Mouse (Mus musculus) heart, embryonic 16.5 days (tissue): ENCODE data around the gene Aven. TPM values are rescaled to one million over a fixed set of nuclear protein-coding genes. Genes with fewer than 3 reads are reported as not detected.

Experiments
- microRNA-seq: library from miRNA; unstranded; fragments of <30 nt; microRNA quantifications from one replicate; pipeline ENCODE4, GENCODE M21; 2017
- polyA plus RNA-seq: library from polyadenylated mRNA; unstranded; fragments of >200 nt; fragmentation: Nextera tagmentation; extraction: Ambion mirVana; gene quantifications from 2 replicates; pipeline ENCODE4 v1.2.1, GENCODE M21; 2015

Gene Aven
- polyA plus RNA-seq, 1 experiment from 2014 or later, result 4.0 TPM

Small RNA genes lying within 50 kb of the gene (microRNA-seq; reads per million reads assigned to microRNA genes)
- gene Gm44374, result not detected

Other genes starting within 250 kb of the Aven start
- not detected in 2 replicates for gene Nutm1, start 233.7 kb upstream of the Aven start, polyA plus RNA-seq
- gene Nop10, start 231.0 kb upstream of the Aven start, polyA plus RNA-seq, result 164 and 169 TPM in 2 replicates
- gene Slc12a6, start 227.1 kb upstream of the Aven start, polyA plus RNA-seq, result 10.1 and 12.2 TPM in 2 replicates
- not detected in 2 replicates for gene Gm21985, start 226.7 kb upstream of the Aven start, polyA plus RNA-seq
- 98.0 and 98.5 TPM in 2 replicates for gene Emc4, start 124.9 kb upstream of the Aven start, polyA plus RNA-seq
- gene Katnbl1, start 113.8 kb upstream of the Aven start, polyA plus RNA-seq, result 21.3 and 25.1 TPM in 2 replicates
- 18.3 and 19.2 TPM in 2 replicates for gene Emc7, start 38.0 kb upstream of the Aven start, polyA plus RNA-seq
- gene Chrm5, start 12.2 kb upstream of the Aven start, polyA plus RNA-seq, result not detected in 2 replicates